Mouse (Mus musculus) megakaryocyte progenitor cell, adult 5-6 weeks (primary cell): Measurements from ENCODE around the gene Rims1. TPM values are rescaled to one million over a fixed set of nuclear protein-coding genes. Genes with fewer than 3 reads are reported as not detected.

Source experiments
- ATAC-seq: replicated peaks from 2 replicates; pipeline ENCODE4 v1.8.0; 2016; ENCODE audit warnings: mild to moderate bottlenecking, moderate TSS enrichment, inconsistent platforms; ENCODE audit not compliant: poor library complexity
- total RNA-seq, 2 experiments: library from RNA; stranded (forward) in 1 of 2; stranded (reverse) in 1 of 2; fragments of 157-497, 149-512 nt in 1 of 2; fragments of 200-1000 nt in 1 of 2; gene quantifications; 2 replicates each; pipeline versions ENCODE4 v1.2.3 to v1.2.4; 2015 to 2017

Gene Rims1
- total RNA-seq, 2 experiments from 2014 or later, result not detected

- ATAC-seq, result no peak
These were observed 543.4 kb downstream of the Rims1 start for GRCm38 (mm10) chr1:22262169-22262950.

GRCm38 (mm10) chr1:22261702-22262101, 544.1 kb downstream of the Rims1 start:
- no peak for ATAC-seq

GRCm38 (mm10) chr1:22260291-22260690, 545.5 kb downstream of the Rims1 start:
- ATAC-seq, result no peak

GRCm38 (mm10) chr1:22258356-22258755, 547.4 kb downstream of the Rims1 start:
- ATAC-seq, result no peak

GRCm38 (mm10) chr1:22254278-22254677, 551.5 kb downstream of the Rims1 start:
- peak; percentile 78 for ATAC-seq

GRCm38 (mm10) chr1:22252873-22253272, 552.9 kb downstream of the Rims1 start:
- ATAC-seq, result no peak

GRCm38 (mm10) chr1:22248898-22249386, 556.9 kb downstream of the Rims1 start:
- ATAC-seq, result no peak

- ATAC-seq, result no peak
These were observed 560.0 kb downstream of the Rims1 start for GRCm38 (mm10) chr1:22245748-22246147.
